Mouse (Mus musculus) right cerebral cortex, postnatal 36 days (tissue): ENCODE measurements around the gene Scp2.

Experiments
- DNase-seq, 2 experiments: peaks; one replicate each; pipeline ENCODE4 v3.0.0; 2022; ENCODE audit warnings: low spot score in 2 of 2, mixed read lengths in 1 of 2

Scp2 gene

GRCm38 (mm10) chr4:108059601-108060379 lies 85.0 kb downstream of the Scp2 start:
- peak in 1 of 2 experiments; percentile 44 for DNase-seq

- peak; percentile 34 to 60 for DNase-seq
Observed at GRCm38 (mm10) chr4:108058166-108058565, 86.6 kb downstream of the Scp2 start.

GRCm38 (mm10) chr4:108057247-108057646 lies 87.6 kb downstream of the Scp2 start:
- peak in 1 of 2 experiments; percentile 48 for DNase-seq

- DNase-seq: no peak
Observed at GRCm38 (mm10) chr4:108055873-108056272, 88.9 kb downstream of the Scp2 start.

- no peak for DNase-seq
Observed at GRCm38 (mm10) chr4:108052673-108053072, 92.1 kb downstream of the Scp2 start.

GRCm38 (mm10) chr4:108051687-108052274 lies 93.0 kb downstream of the Scp2 start:
- peak in 1 of 2 experiments; percentile 23 for DNase-seq

- DNase-seq: no peak
Observed at GRCm38 (mm10) chr4:108046136-108046535, 98.7 kb downstream of the Scp2 start.

- no peak for DNase-seq
Observed at GRCm38 (mm10) chr4:108045136-108046107, 99.4 kb downstream of the Scp2 start.

GRCm38 (mm10) chr4:108037027-108037426 lies 107.8 kb downstream of the Scp2 start:
- DNase-seq: no peak

GRCm38 (mm10) chr4:108033041-108033764 lies 111.6 kb downstream of the Scp2 start:
- DNase-seq: peak in 1 of 2 experiments; percentile 24

- no peak for DNase-seq
Observed at GRCm38 (mm10) chr4:108032352-108032849, 112.4 kb downstream of the Scp2 start.

GRCm38 (mm10) chr4:108031502-108032351 lies 113.1 kb downstream of the Scp2 start:
- DNase-seq: peak; percentile 61 to 62

GRCm38 (mm10) chr4:108030888-108031501 lies 113.8 kb downstream of the Scp2 start:
- no peak for DNase-seq

- no peak for DNase-seq
Observed at GRCm38 (mm10) chr4:108026193-108026592, 118.6 kb downstream of the Scp2 start.

- no peak for DNase-seq
Observed at GRCm38 (mm10) chr4:108025269-108025668, 119.5 kb downstream of the Scp2 start.

- DNase-seq: no peak
Observed at GRCm38 (mm10) chr4:108024641-108025040, 120.2 kb downstream of the Scp2 start.

GRCm38 (mm10) chr4:108023186-108023585 lies 121.6 kb downstream of the Scp2 start:
- DNase-seq: no peak

GRCm38 (mm10) chr4:108020178-108020577 lies 124.6 kb downstream of the Scp2 start:
- DNase-seq: no peak
